Mouse (Mus musculus) stomach, embryonic 14.5 days (tissue): Measurements from ENCODE around the gene D6Ertd527e. TPM values are rescaled to one million over a fixed set of nuclear protein-coding genes. Genes with fewer than 3 reads are reported as not detected.
A peak's percentile ranks its signal among the peaks of the same experiment; 100 is the strongest.

Experiments
- ATAC-seq: fragments of 200-750 bp; cut with Nextera tagmentation; 2 replicates; pipeline ENCODE4 v1.8.0; 2017; ENCODE audit warnings: low read depth, moderate TSS enrichment; ENCODE audit not compliant: insufficient number of reproducible peaks, insufficient read depth, low FRiP score
- H3K27ac ChIP-seq: fragments of 300-500 bp; sonication (generic); 2 replicates; pipeline ENCODE4 v1.5.1; 2014; ENCODE audit warnings: mild to moderate bottlenecking, low read length, moderate library complexity, mixed read lengths
- H3K27me3 ChIP-seq: fragments of 300-500 bp; sonication (generic); 2 replicates; pipeline ENCODE4 v1.6.1; 2014; ENCODE audit warnings: low read length, control low read depth, mixed read lengths; ENCODE audit not compliant: control insufficient read depth, insufficient read depth
- H3K36me3 ChIP-seq: fragments of 300-500 bp; sonication (generic); 2 replicates; pipeline ENCODE4 v1.6.1; 2014; ENCODE audit warnings: mild to moderate bottlenecking, control low read depth, low read length, moderate library complexity, mixed read lengths; ENCODE audit not compliant: control insufficient read depth, insufficient read depth
- H3K4me1 ChIP-seq: fragments of 300-500 bp; sonication (generic); 2 replicates; pipeline ENCODE4 v1.6.1; 2014; ENCODE audit warnings: low read length, control low read depth, mixed read lengths; ENCODE audit not compliant: control insufficient read depth, insufficient read depth
- H3K4me2 ChIP-seq: fragments of 300-500 bp; sonication (generic); replicated peaks from 2 replicates; pipeline ENCODE4 v1.6.1; 2014; ENCODE audit warnings: low read depth, low read length, control low read depth
- H3K4me3 ChIP-seq: fragments of 300-500 bp; sonication (generic); 2 replicates; pipeline ENCODE4 v1.5.1; 2014; ENCODE audit warnings: low read depth, low read length, control low read depth
- H3K9ac ChIP-seq: fragments of 300-500 bp; sonication (generic); replicated peaks from 2 replicates; pipeline ENCODE4 v1.6.1; 2014; ENCODE audit warnings: low read depth, mild to moderate bottlenecking, control low read depth, low read length, moderate library complexity, mixed read lengths
- H3K9me3 ChIP-seq: fragments of 300-500 bp; sonication (generic); 2 replicates; pipeline ENCODE4 v1.6.1; 2016; ENCODE audit warnings: low read depth, low read length, control low read depth; ENCODE audit not compliant: control insufficient read depth
- WGBS: fragments of 180-500 bp; shearing (Covaris S2); extraction: QIAGEN DNeasy Blood & Tissue Kit; methylation state at CpG from one replicate; pipeline ENCODE4 v1.1.7; 2014; 5-methylcytosine and 5-hydroxymethylcytosine counted together
- polyA plus RNA-seq: library from polyadenylated mRNA; unstranded; fragments of >200 nt; fragmentation: Nextera tagmentation; extraction: Ambion mirVana; gene quantifications from 2 replicates; pipeline ENCODE4 v1.2.1, GENCODE M21; 2014

Gene D6Ertd527e
- polyA plus RNA-seq, 1 experiment from 2014 or later, result 0.29 TPM

GRCm38 (mm10) chr6:87116596-87116995 is 12.1 kb downstream of the D6Ertd527e start:
- no peak for ATAC-seq
- no peak overlapping the region for H3K4me2 ChIP-seq
- WGBS, result 82% methylated on average over 7 of the region's 7 CpGs

GRCm38 (mm10) chr6:87119066-87119837 is 14.7 kb downstream of the D6Ertd527e start:
- no peak overlapping the region for H3K4me3 ChIP-seq
- H3K27me3 ChIP-seq, result no peaks in the 10 kb centered on the region
- WGBS, result 83% methylated on average over 20 of the region's 20 CpGs
- no peaks in the 10 kb centered on the region; the same call in 1 of the 2 replicates for H3K9me3 ChIP-seq
- ATAC-seq, result peak; percentile 74
- H3K36me3 ChIP-seq, result no peaks in the 10 kb centered on the region
- peak overlapping the region; percentile 61; the same call in 1 of the 2 replicates for H3K27ac ChIP-seq
- no peak overlapping the region for H3K4me2 ChIP-seq
- H3K4me1 ChIP-seq, result no peaks in the 10 kb centered on the region
- no peak overlapping the region for H3K9ac ChIP-seq

More at GRCm38 (mm10) chr6:87116596-87116995, 12.1 kb downstream of the D6Ertd527e start:
- no peak overlapping the region for H3K27ac ChIP-seq
- H3K4me1 ChIP-seq, result no peaks in the 10 kb centered on the region
- H3K36me3 ChIP-seq, result no peaks in the 10 kb centered on the region
- H3K4me3 ChIP-seq, result no peak overlapping the region
- no peaks in the 10 kb centered on the region; the same call in 1 of the 2 replicates for H3K9me3 ChIP-seq
- no peaks in the 10 kb centered on the region for H3K27me3 ChIP-seq
- no peak overlapping the region for H3K9ac ChIP-seq

- H3K27ac ChIP-seq, result peak overlapping the region; percentile 61; the same call in 1 of the 2 replicates
- H3K9me3 ChIP-seq, result no peaks in the 10 kb centered on the region; the same call in 1 of the 2 replicates
- no peaks in the 10 kb centered on the region for H3K36me3 ChIP-seq
- no peak overlapping the region for H3K4me3 ChIP-seq
- no peak overlapping the region for H3K4me2 ChIP-seq
- 39% methylated on average over 4 of the region's 4 CpGs for WGBS
- ATAC-seq, result peak; percentile 46; the same call in 1 of the 2 replicates
- no peak overlapping the region for H3K9ac ChIP-seq
- H3K4me1 ChIP-seq, result no peaks in the 10 kb centered on the region
- no peaks in the 10 kb centered on the region for H3K27me3 ChIP-seq
Observed at GRCm38 (mm10) chr6:87119975-87120374, 15.4 kb downstream of the D6Ertd527e start.

GRCm38 (mm10) chr6:87120661-87121060 is 16.1 kb downstream of the D6Ertd527e start:
- WGBS, result 84% methylated on average over 6 of the region's 6 CpGs
- Histone ChIP-seq H3K4me3 (no peak overlapping the region), H3K4me1 (no peaks in the 10 kb centered on the region), H3K9ac (no peak overlapping the region), H3K27ac (no peak overlapping the region), H3K36me3 (no peaks in the 10 kb centered on the region), H3K4me2 (no peak overlapping the region), H3K9me3 (no peaks in the 10 kb centered on the region; the same call in 1 of the 2 replicates), H3K27me3 (no peaks in the 10 kb centered on the region)
- no peak for ATAC-seq

GRCm38 (mm10) chr6:87121961-87122360 is 17.4 kb downstream of the D6Ertd527e start:
- no peak for ATAC-seq
- no peak overlapping the region for H3K27ac ChIP-seq
- WGBS, result 62% methylated on average over 7 of the region's 7 CpGs

GRCm38 (mm10) chr6:87123406-87123805 is 18.9 kb downstream of the D6Ertd527e start:
- H3K4me3 ChIP-seq, result no peak overlapping the region

More at GRCm38 (mm10) chr6:87121961-87122360, 17.4 kb downstream of the D6Ertd527e start:
- no peaks in the 10 kb centered on the region; the same call in 1 of the 2 replicates for H3K9me3 ChIP-seq
- H3K4me1 ChIP-seq, result peaks cover 2% of the 10 kb centered on the region; the same call in 1 of the 2 replicates
- no peak overlapping the region for H3K9ac ChIP-seq
- H3K27me3 ChIP-seq, result no peaks in the 10 kb centered on the region
- H3K4me3 ChIP-seq, result no peak overlapping the region
- no peak overlapping the region for H3K4me2 ChIP-seq
- no peaks in the 10 kb centered on the region for H3K36me3 ChIP-seq

GRCm38 (mm10) chr6:87123973-87124372 is 19.4 kb downstream of the D6Ertd527e start:
- ATAC-seq, result no peak
- no peaks in the 10 kb centered on the region; the same call in 1 of the 2 replicates for H3K9me3 ChIP-seq
- no peaks in the 10 kb centered on the region for H3K36me3 ChIP-seq
- no peak overlapping the region for H3K4me2 ChIP-seq
- no peak overlapping the region for H3K27ac ChIP-seq
- no peak overlapping the region for H3K4me3 ChIP-seq
- no peak overlapping the region for H3K9ac ChIP-seq
- peaks cover 7% of the 10 kb centered on the region; the same call in 1 of the 2 replicates for H3K4me1 ChIP-seq
- WGBS, result 80% methylated on average over 4 of the region's 4 CpGs
- no peaks in the 10 kb centered on the region for H3K27me3 ChIP-seq

More at GRCm38 (mm10) chr6:87123406-87123805, 18.9 kb downstream of the D6Ertd527e start:
- no peak overlapping the region for H3K9ac ChIP-seq
- H3K4me1 ChIP-seq, result peaks cover 7% of the 10 kb centered on the region; the same call in 1 of the 2 replicates
- H3K36me3 ChIP-seq, result no peaks in the 10 kb centered on the region
- H3K9me3 ChIP-seq, result no peaks in the 10 kb centered on the region; the same call in 1 of the 2 replicates
- ATAC-seq, result no peak
- H3K27ac ChIP-seq, result no peak overlapping the region
- no peaks in the 10 kb centered on the region for H3K27me3 ChIP-seq
- no peak overlapping the region for H3K4me2 ChIP-seq
- 76% methylated on average over 6 of the region's 6 CpGs for WGBS

- 37% methylated on average over 8 of the region's 8 CpGs for WGBS
- no peak overlapping the region for H3K27ac ChIP-seq
- ATAC-seq, result 0 out of 2 replicates have a peak, but pooled peaks have one; percentile 46
- no peak overlapping the region for H3K4me3 ChIP-seq
- H3K4me2 ChIP-seq, result no peak overlapping the region
- peaks cover 7% of the 10 kb centered on the region; the same call in 1 of the 2 replicates for H3K4me1 ChIP-seq
- peaks cover 3% of the 10 kb centered on the region; the same call in 1 of the 2 replicates for H3K9me3 ChIP-seq
- H3K27me3 ChIP-seq, result no peaks in the 10 kb centered on the region
- no peak overlapping the region for H3K9ac ChIP-seq
- H3K36me3 ChIP-seq, result no peaks in the 10 kb centered on the region
Observed at GRCm38 (mm10) chr6:87127049-87127753, 22.7 kb downstream of the D6Ertd527e start.
